Mouse (Mus musculus) testis, adult 2 months (tissue): Measurements from ENCODE around the gene Hpse.

Experiments
- CTCF ChIP-seq: fragments of 200-500 bp; IDR thresholded peaks from 2 replicates; pipeline ENCODE4 v1.5.1; 2012; ENCODE audit warnings: low read depth, mild to moderate bottlenecking, inconsistent platforms, low read length, moderate library complexity; ENCODE audit not compliant: control insufficient read depth, insufficient read depth, insufficient replicate concordance
- POLR2A ChIP-seq: fragments of 200-500 bp; IDR thresholded peaks from 2 replicates; pipeline ENCODE4 v1.6.1; 2012; ENCODE audit warnings: low read depth, mild to moderate bottlenecking, inconsistent platforms, low read length, moderate library complexity; ENCODE audit not compliant: control insufficient read depth

- TF ChIP-seq CTCF (no peak), POLR2A (no peak)
These were observed 75.5 kb downstream of the Hpse start for GRCm38 (mm10) chr5:100643991-100644535.
